Mouse (Mus musculus) heart, embryonic 12.5 days (tissue): ENCODE measurements around the gene Jag2. TPM values are rescaled to one million over a fixed set of nuclear protein-coding genes. Genes with fewer than 3 reads are reported as not detected.

Experiments used
- ATAC-seq: fragments of 200-750 bp; cut with Nextera tagmentation; 2 replicates; pipeline ENCODE4 v1.8.0; 2017; ENCODE audit warnings: moderate TSS enrichment, moderate library complexity; ENCODE audit not compliant: insufficient number of reproducible peaks, low FRiP score
- H3K27ac ChIP-seq: fragments of 300-500 bp; sonication (generic); 2 replicates; pipeline ENCODE4 v1.5.1; 2016; ENCODE audit warnings: mild to moderate bottlenecking, moderate library complexity; ENCODE audit not compliant: poor library complexity, severe bottlenecking
- H3K27me3 ChIP-seq: fragments of 300-500 bp; sonication (generic); replicated peaks from 2 replicates; pipeline ENCODE4 v1.6.1; 2016; ENCODE audit warnings: mild to moderate bottlenecking, moderate library complexity
- H3K36me3 ChIP-seq: fragments of 300-500 bp; sonication (generic); 2 replicates; pipeline ENCODE4 v1.6.1; 2016; ENCODE audit warnings: mild to moderate bottlenecking, moderate library complexity
- H3K4me1 ChIP-seq: fragments of 300-500 bp; sonication (generic); replicated peaks from 2 replicates; pipeline ENCODE4 v1.6.1; 2016; ENCODE audit warnings: mild to moderate bottlenecking
- H3K4me2 ChIP-seq: fragments of 300-500 bp; sonication (generic); 2 replicates; pipeline ENCODE4 v1.6.1; 2016; ENCODE audit warnings: mild to moderate bottlenecking, moderate library complexity
- H3K4me3 ChIP-seq: fragments of 300-500 bp; sonication (generic); 2 replicates; pipeline ENCODE4 v1.5.1; 2016; ENCODE audit warnings: mild to moderate bottlenecking
- H3K9ac ChIP-seq: fragments of 300-500 bp; sonication (generic); 2 replicates; pipeline ENCODE4 v1.6.1; 2016; ENCODE audit warnings: mild to moderate bottlenecking, moderate library complexity
- H3K9me3 ChIP-seq: fragments of 300-500 bp; sonication (generic); replicated peaks from 2 replicates; pipeline ENCODE4 v1.6.1; 2016; ENCODE audit warnings: mild to moderate bottlenecking, moderate library complexity
- WGBS: fragments of 180-500 bp; shearing (Covaris S2); methylation state at CpG from one replicate; pipeline ENCODE4 v1.1.7; 2016; 5-methylcytosine and 5-hydroxymethylcytosine counted together
- polyA plus RNA-seq: library from polyadenylated mRNA; unstranded; fragments of >200 nt; fragmentation: Nextera tagmentation; extraction: Ambion mirVana; gene quantifications from 2 replicates; pipeline ENCODE4 v1.2.1, GENCODE M21; 2016

The Jag2 gene
- polyA plus RNA-seq, 1 experiment from 2014 or later = 2.6 TPM

- Histone ChIP-seq H3K27me3 (no peaks in the 10 kb centered on the region), H3K9ac (no peak overlapping the region), H3K27ac (no peak overlapping the region), H3K36me3 (peaks cover 19% of the 10 kb centered on the region), H3K4me2 (no peak overlapping the region), H3K4me3 (no peak overlapping the region), H3K9me3 (no peaks in the 10 kb centered on the region), H3K4me1 (peaks cover 49% of the 10 kb centered on the region)
- no peak for ATAC-seq
- 40% methylated on average over 4 of the region's 4 CpGs for WGBS
Measured at GRCm38 (mm10) chr12:112955800-112956199, 26.2 kb upstream of the Jag2 start.

- Histone ChIP-seq H3K9me3 (no peaks in the 10 kb centered on the region), H3K4me2 (peak overlapping the region; percentile 0; the same call in 1 of the 2 replicates), H3K27me3 (peaks cover 4% of the 10 kb centered on the region; the same call in 1 of the 2 replicates), H3K36me3 (peaks cover 4% of the 10 kb centered on the region; the same call in 1 of the 2 replicates), H3K9ac (no peak overlapping the region), H3K4me1 (peaks cover 47% of the 10 kb centered on the region), H3K4me3 (no peak overlapping the region), H3K27ac (peak overlapping the region; percentile 39; the same call in 1 of the 2 replicates)
- ATAC-seq = no peak
- 45% methylated on average over 3 of the region's 3 CpGs for WGBS
Measured at GRCm38 (mm10) chr12:112952926-112953565, 23.5 kb upstream of the Jag2 start.

DNA sequence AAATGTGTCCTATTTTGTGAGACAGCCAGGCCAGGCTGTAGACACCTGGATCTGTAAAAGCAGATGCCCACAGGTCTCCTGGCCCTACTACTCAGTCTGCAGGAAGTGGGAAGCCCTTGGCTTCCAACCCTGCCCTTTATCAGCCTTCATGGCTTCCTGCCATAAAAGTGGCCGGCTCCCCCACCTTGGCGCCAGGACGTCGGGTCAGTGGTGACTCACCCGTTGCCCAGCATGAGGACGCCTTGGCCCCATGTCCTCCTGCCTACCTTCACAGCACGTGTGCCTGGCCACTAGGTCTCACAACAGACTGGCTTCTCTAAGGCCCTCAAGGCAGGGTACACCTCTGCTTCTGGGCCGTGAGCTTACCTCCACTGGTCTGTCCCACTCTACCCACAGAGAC, 22.9 kb upstream of the Jag2 start:
- Histone ChIP-seq H3K27me3 (peaks cover 4% of the 10 kb centered on the region; the same call in 1 of the 2 replicates), H3K4me2 (peak overlapping the region; percentile 0; the same call in 1 of the 2 replicates), H3K4me3 (no peak overlapping the region), H3K36me3 (peaks cover 4% of the 10 kb centered on the region; the same call in 1 of the 2 replicates), H3K4me1 (peaks cover 47% of the 10 kb centered on the region), H3K9ac (no peak overlapping the region), H3K27ac (peak overlapping the region; percentile 39; the same call in 1 of the 2 replicates), H3K9me3 (no peaks in the 10 kb centered on the region)
- peak; percentile 29; the same call in 1 of the 2 replicates for ATAC-seq
- WGBS = 53% methylated on average over 8 of the region's 8 CpGs

GRCm38 (mm10) chr12:112951150-112951842, 21.7 kb upstream of the Jag2 start:
- no peaks in the 10 kb centered on the region for H3K9me3 ChIP-seq
- WGBS = 18% methylated on average over 7 of the region's 7 CpGs
- H3K4me1 ChIP-seq = peaks cover 47% of the 10 kb centered on the region
- peaks cover 4% of the 10 kb centered on the region; the same call in 1 of the 2 replicates for H3K27me3 ChIP-seq
- peak overlapping the region; percentile 11; the same call in 1 of the 2 replicates for H3K9ac ChIP-seq
- no peak for ATAC-seq
- H3K4me3 ChIP-seq = peak overlapping the region; percentile 59; the same call in 1 of the 2 replicates
- no peaks in the 10 kb centered on the region for H3K36me3 ChIP-seq
- H3K27ac ChIP-seq = peak overlapping the region; percentile 72
- H3K4me2 ChIP-seq = peak overlapping the region; percentile 94

DNA sequence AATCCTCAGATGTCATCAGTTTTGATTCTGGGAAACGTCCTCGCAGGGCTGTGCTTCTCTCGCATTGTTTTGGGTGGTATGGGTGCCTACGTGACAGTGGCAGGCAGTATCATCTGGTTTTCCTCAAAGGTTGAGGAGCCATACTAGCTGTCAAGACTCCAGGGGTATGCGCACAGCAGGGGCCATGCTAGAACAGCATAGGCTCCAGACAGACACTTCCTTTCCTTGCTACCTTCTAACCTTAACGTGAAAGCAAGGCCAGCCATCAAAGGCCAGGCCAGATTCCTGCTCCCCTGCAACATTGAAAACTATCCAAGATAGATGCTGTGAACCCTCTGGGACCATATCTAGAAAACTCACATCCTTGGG, 21.2 kb upstream of the Jag2 start:
- peak overlapping the region; percentile 72 for H3K27ac ChIP-seq
- H3K9me3 ChIP-seq = no peaks in the 10 kb centered on the region
- no peaks in the 10 kb centered on the region for H3K36me3 ChIP-seq
- H3K9ac ChIP-seq = peak overlapping the region; percentile 73
- ATAC-seq = no peak
- H3K27me3 ChIP-seq = peaks cover 4% of the 10 kb centered on the region; the same call in 1 of the 2 replicates
- peaks cover 47% of the 10 kb centered on the region for H3K4me1 ChIP-seq
- WGBS = 2% methylated on average over 6 of the region's 6 CpGs
- H3K4me3 ChIP-seq = peak overlapping the region; percentile 59
- peak overlapping the region; percentile 94 for H3K4me2 ChIP-seq

GRCm38 (mm10) chr12:112950040-112950760, 20.6 kb upstream of the Jag2 start:
- Histone ChIP-seq H3K4me2 (peak overlapping the region; percentile 94), H3K9ac (peak overlapping the region; percentile 73), H3K27me3 (peaks cover 4% of the 10 kb centered on the region; the same call in 1 of the 2 replicates), H3K4me3 (peak overlapping the region; percentile 59), H3K4me1 (peaks cover 47% of the 10 kb centered on the region), H3K27ac (peak overlapping the region; percentile 72), H3K9me3 (no peaks in the 10 kb centered on the region), H3K36me3 (no peaks in the 10 kb centered on the region)
- peak; percentile 77 for ATAC-seq
- under 1% methylated on average over 58 of the region's 58 CpGs for WGBS

DNA sequence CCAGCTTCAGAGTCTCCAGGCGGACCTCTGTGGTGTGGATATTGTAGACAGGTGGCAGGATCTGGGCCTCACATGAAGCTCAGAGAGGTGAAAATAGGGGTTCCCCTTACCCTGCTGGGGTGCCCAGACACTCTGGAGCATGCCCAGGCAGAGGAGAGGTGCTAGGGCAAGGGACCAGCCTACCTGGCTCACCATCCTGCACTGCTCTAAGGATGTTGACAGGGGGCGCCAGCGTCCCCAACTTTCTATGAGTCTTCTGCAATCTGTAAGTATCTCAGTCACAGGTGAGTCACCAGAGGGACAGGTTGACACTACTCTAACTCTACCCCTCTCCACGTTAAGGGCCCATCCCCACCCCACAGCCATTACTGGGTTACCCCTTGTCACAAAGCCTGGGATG, 17.7 kb upstream of the Jag2 start:
- Histone ChIP-seq H3K27ac (peak overlapping the region; percentile 18; the same call in 1 of the 2 replicates), H3K4me3 (no peak overlapping the region), H3K4me2 (no peak overlapping the region), H3K4me1 (peaks cover 35% of the 10 kb centered on the region), H3K27me3 (peaks cover 4% of the 10 kb centered on the region; the same call in 1 of the 2 replicates), H3K9ac (no peak overlapping the region), H3K36me3 (no peaks in the 10 kb centered on the region), H3K9me3 (no peaks in the 10 kb centered on the region)
- no peak for ATAC-seq
- WGBS = 25% methylated on average over 4 of the region's 4 CpGs

GRCm38 (mm10) chr12:112943669-112944068, 14.1 kb upstream of the Jag2 start:
- H3K4me1 ChIP-seq = peaks cover 30% of the 10 kb centered on the region
- peaks cover 14% of the 10 kb centered on the region; the same call in 1 of the 2 replicates for H3K27me3 ChIP-seq
- no peak overlapping the region for H3K4me3 ChIP-seq
- no peaks in the 10 kb centered on the region for H3K9me3 ChIP-seq
- H3K27ac ChIP-seq = no peak overlapping the region
- 70% methylated on average over 2 of the region's 2 CpGs for WGBS
- no peaks in the 10 kb centered on the region for H3K36me3 ChIP-seq
- no peak overlapping the region for H3K9ac ChIP-seq
- no peak for ATAC-seq
- no peak overlapping the region for H3K4me2 ChIP-seq

DNA sequence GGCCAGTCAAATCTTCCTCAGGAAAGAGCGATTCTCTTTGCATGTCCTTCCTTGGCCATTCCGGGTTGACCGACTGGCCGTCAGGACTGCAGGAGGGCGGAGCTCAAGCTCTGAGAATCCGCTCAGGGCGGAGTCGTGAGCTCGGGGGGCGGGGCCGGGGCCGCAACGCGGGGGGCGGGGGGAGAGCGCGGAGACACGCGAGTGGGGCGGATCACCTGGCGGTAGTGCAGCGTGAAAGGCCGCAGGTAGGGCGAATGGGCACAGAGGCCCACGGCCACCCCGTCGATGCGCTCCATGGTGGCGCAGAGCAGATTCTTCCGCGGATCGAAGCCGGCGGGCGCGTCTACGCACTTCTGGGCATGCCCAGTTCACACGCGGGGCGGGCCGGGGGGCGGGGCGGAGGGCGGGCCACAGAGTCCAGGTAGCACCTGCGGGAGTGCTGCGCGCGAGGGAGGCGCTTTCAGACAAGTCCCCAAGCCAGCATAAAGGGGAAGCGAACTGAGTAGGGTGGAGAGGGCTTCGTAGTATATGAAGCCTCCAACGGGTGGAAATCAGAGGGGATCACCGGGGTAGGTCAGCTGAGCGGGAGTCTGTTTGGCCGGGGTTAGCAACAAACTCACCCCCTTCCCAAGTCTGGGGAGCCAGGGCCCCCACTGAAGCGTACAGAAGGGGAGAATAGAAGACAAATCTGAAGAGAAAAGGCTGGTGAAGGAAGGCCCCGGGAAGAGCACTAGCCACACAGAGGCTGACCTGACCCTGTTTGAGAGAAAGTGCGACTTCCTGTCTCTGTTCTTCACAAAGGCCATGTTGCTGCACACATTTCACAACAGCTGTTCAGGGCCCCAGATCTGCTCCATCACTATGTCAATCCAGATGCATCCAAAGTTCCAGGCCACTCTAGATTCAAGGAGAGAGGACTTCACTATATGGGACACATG, 12.5 kb upstream of the Jag2 start, which contains the start of gene Nudt14:
Gene Nudt14 (minus strand): TSS at position 349 of the 938 bp plus-strand sequence.
- Histone ChIP-seq H3K27ac (peak within 1 kb of the TSS; percentile 58; the same call in 1 of the 2 replicates), H3K9me3 (no peaks in the 10 kb centered on the region), H3K36me3 (no peaks in the 10 kb centered on the region), H3K4me1 (peaks cover 36% of the 10 kb centered on the region), H3K4me3 (peak within 1 kb of the TSS; percentile 83), H3K9ac (peak within 1 kb of the TSS; percentile 85), H3K4me2 (peak within 1 kb of the TSS; percentile 83), H3K27me3 (0 out of 2 replicates have a peak, but pooled peaks cover 17% of the 10 kb centered on the region)
- WGBS = 2% methylated on average over 58 of the region's 58 CpGs
- ATAC-seq = peak; percentile 88
